Mouse (Mus musculus): Measurements from ENCODE around the gene Gm20388. TPM values are rescaled to one million over a fixed set of nuclear protein-coding genes. Genes with fewer than 3 reads are reported as not detected.

The Gm20388 gene
- polyA plus RNA-seq, 1 experiment: 59.3 TPM

GRCm38 (mm10) chr8:122648192-122648970 lies 2737.7 kb downstream of the Gm20388 start:
- TF ChIP-seq POLR2A (IDR thresholded peaks at IDR 0.05; ENCODE audit: borderline replicate concordance, extremely low read depth, insufficient read depth, insufficient read length, poor library complexity, severe bottlenecking) (no peak), CTCF (IDR thresholded peaks at IDR 0.05; ENCODE audit: borderline replicate concordance, extremely low read depth, insufficient read depth, insufficient read length) (no peak)
- DNase-seq (ENCODE audit: low read depth): no peak

GRCm38 (mm10) chr8:122651326-122651921 lies 2740.8 kb downstream of the Gm20388 start:
- DNase-seq (ENCODE audit: low read depth): peak; percentile 55
- TF ChIP-seq POLR2A (IDR thresholded peaks at IDR 0.05; ENCODE audit: borderline replicate concordance, extremely low read depth, insufficient read depth, insufficient read length, poor library complexity, severe bottlenecking) (no peak), CTCF (IDR thresholded peaks at IDR 0.05; ENCODE audit: borderline replicate concordance, extremely low read depth, insufficient read depth, insufficient read length) (no peak)

GRCm38 (mm10) chr8:122652643-122653042 lies 2742.0 kb downstream of the Gm20388 start:
- TF ChIP-seq POLR2A (IDR thresholded peaks at IDR 0.05; ENCODE audit: borderline replicate concordance, extremely low read depth, insufficient read depth, insufficient read length, poor library complexity, severe bottlenecking) (no peak), CTCF (IDR thresholded peaks at IDR 0.05; ENCODE audit: borderline replicate concordance, extremely low read depth, insufficient read depth, insufficient read length) (no peak)
- DNase-seq (ENCODE audit: low read depth): no peak

- no peak for DNase-seq (ENCODE audit: low read depth)
- TF ChIP-seq POLR2A (IDR thresholded peaks at IDR 0.05; ENCODE audit: borderline replicate concordance, extremely low read depth, insufficient read depth, insufficient read length, poor library complexity, severe bottlenecking): no peak
- no peak for TF ChIP-seq CTCF (IDR thresholded peaks at IDR 0.05; ENCODE audit: borderline replicate concordance, extremely low read depth, insufficient read depth, insufficient read length)
Measured at GRCm38 (mm10) chr8:122654768-122655167, 2744.1 kb downstream of the Gm20388 start.

GRCm38 (mm10) chr8:122656056-122656999 lies 2745.7 kb downstream of the Gm20388 start:
- no peak for DNase-seq (ENCODE audit: low read depth)
- TF ChIP-seq POLR2A (IDR thresholded peaks at IDR 0.05; ENCODE audit: borderline replicate concordance, extremely low read depth, insufficient read depth, insufficient read length, poor library complexity, severe bottlenecking): no peak
- no peak for TF ChIP-seq CTCF (IDR thresholded peaks at IDR 0.05; ENCODE audit: borderline replicate concordance, extremely low read depth, insufficient read depth, insufficient read length)

GRCm38 (mm10) chr8:122658149-122658806 lies 2747.6 kb downstream of the Gm20388 start:
- no peak for DNase-seq (ENCODE audit: low read depth)
- TF ChIP-seq POLR2A (IDR thresholded peaks at IDR 0.05; ENCODE audit: borderline replicate concordance, extremely low read depth, insufficient read depth, insufficient read length, poor library complexity, severe bottlenecking) (no peak), CTCF (IDR thresholded peaks at IDR 0.05; ENCODE audit: borderline replicate concordance, extremely low read depth, insufficient read depth, insufficient read length) (no peak)

GRCm38 (mm10) chr8:122658807-122659160 lies 2748.1 kb downstream of the Gm20388 start:
- no peak for DNase-seq (ENCODE audit: low read depth)

GRCm38 (mm10) chr8:122660022-122660421 lies 2749.4 kb downstream of the Gm20388 start:
- no peak for DNase-seq (ENCODE audit: low read depth)

More at GRCm38 (mm10) chr8:122658807-122659160, 2748.1 kb downstream of the Gm20388 start:
- TF ChIP-seq CTCF (IDR thresholded peaks at IDR 0.05; ENCODE audit: borderline replicate concordance, extremely low read depth, insufficient read depth, insufficient read length) (no peak), POLR2A (IDR thresholded peaks at IDR 0.05; ENCODE audit: borderline replicate concordance, extremely low read depth, insufficient read depth, insufficient read length, poor library complexity, severe bottlenecking) (no peak)

GRCm38 (mm10) chr8:122661138-122661537 lies 2750.5 kb downstream of the Gm20388 start:
- TF ChIP-seq CTCF (IDR thresholded peaks at IDR 0.05; ENCODE audit: borderline replicate concordance, extremely low read depth, insufficient read depth, insufficient read length) (no peak), POLR2A (IDR thresholded peaks at IDR 0.05; ENCODE audit: borderline replicate concordance, extremely low read depth, insufficient read depth, insufficient read length, poor library complexity, severe bottlenecking) (no peak)
- peak; percentile 73 for DNase-seq (ENCODE audit: low read depth)

More at GRCm38 (mm10) chr8:122660022-122660421, 2749.4 kb downstream of the Gm20388 start:
- peak; percentile 59 for TF ChIP-seq CTCF (IDR thresholded peaks at IDR 0.05; ENCODE audit: borderline replicate concordance, extremely low read depth, insufficient read depth, insufficient read length)
- no peak for TF ChIP-seq POLR2A (IDR thresholded peaks at IDR 0.05; ENCODE audit: borderline replicate concordance, extremely low read depth, insufficient read depth, insufficient read length, poor library complexity, severe bottlenecking)

- no peak for TF ChIP-seq CTCF (IDR thresholded peaks at IDR 0.05; ENCODE audit: borderline replicate concordance, extremely low read depth, insufficient read depth, insufficient read length)
- TF ChIP-seq POLR2A (IDR thresholded peaks at IDR 0.05; ENCODE audit: borderline replicate concordance, extremely low read depth, insufficient read depth, insufficient read length, poor library complexity, severe bottlenecking): no peak
- DNase-seq (ENCODE audit: low read depth): no peak
Measured at GRCm38 (mm10) chr8:122661894-122662293, 2751.3 kb downstream of the Gm20388 start.

Measured in brain, embryonic 14.5 days (tissue).